Mouse (Mus musculus) kidney, postnatal 0 days (tissue): ENCODE measurements at regions not wholly inside any gene's neighbourhood (a gene's known extent, or its start where the extent isn't known, plus 50 kb on each side); places are given as distances from the start of the nearest gene placed in this dataset.

Source experiments
- ATAC-seq: fragments of 200-750 bp; cut with Nextera tagmentation; replicated peaks from 2 replicates; pipeline ENCODE4 v1.8.0; 2017; ENCODE audit warnings: low read depth, moderate number of reproducible peaks, moderate TSS enrichment, moderate library complexity; ENCODE audit not compliant: low FRiP score
- DNase-seq: peaks from one replicate; pipeline ENCODE4 v3.0.0-alpha.2; 2016; ENCODE audit warnings: low spot score
- H3K27ac ChIP-seq: fragments of 300-500 bp; sonication (generic); 2 replicates; pipeline ENCODE4 v1.5.1; 2014; ENCODE audit warnings: mild to moderate bottlenecking
- H3K27me3 ChIP-seq: fragments of 300-500 bp; sonication (generic); 2 replicates; pipeline ENCODE4 v1.6.1; 2014; ENCODE audit warnings: low read length, mixed read lengths; ENCODE audit not compliant: insufficient read depth
- H3K36me3 ChIP-seq: fragments of 300-500 bp; sonication (generic); 2 replicates; pipeline ENCODE4 v1.6.1; 2014; ENCODE audit warnings: low read length, mixed read lengths; ENCODE audit not compliant: insufficient read depth
- H3K4me1 ChIP-seq: fragments of 300-500 bp; sonication (generic); replicated peaks from 2 replicates; pipeline ENCODE4 v1.6.1; 2014; ENCODE audit warnings: antibody characterized with exemption, low read length, mixed read lengths; ENCODE audit not compliant: insufficient read depth
- H3K4me2 ChIP-seq: fragments of 300-500 bp; sonication (generic); 2 replicates; pipeline ENCODE4 v1.6.1; 2014; ENCODE audit warnings: mild to moderate bottlenecking, low read length, moderate library complexity, mixed read lengths
- H3K4me3 ChIP-seq: fragments of 300-500 bp; sonication (generic); replicated peaks from 2 replicates; pipeline ENCODE4 v1.5.1; 2014; ENCODE audit warnings: low read depth, low read length
- H3K9ac ChIP-seq: fragments of 300-500 bp; sonication (generic); 2 replicates; pipeline ENCODE4 v1.6.1; 2014; ENCODE audit warnings: low read depth, low read length
- H3K9me3 ChIP-seq: fragments of 300-500 bp; sonication (generic); replicated peaks from 2 replicates; pipeline ENCODE4 v1.6.1; 2016; ENCODE audit warnings: low read length, inconsistent platforms, mixed read lengths
- CTCF ChIP-seq: IDR thresholded peaks from 2 replicates; pipeline ENCODE4 v1.5.1; 2016; ENCODE audit warnings: antibody characterized with exemption, low read depth, mild to moderate bottlenecking, moderate library complexity

GRCm38 (mm10) chr17:94808758-94809157 lies 58.9 kb upstream of the Mettl4 start:
- no peak for ATAC-seq
- no peaks in the 10 kb centered on the region for H3K27me3 ChIP-seq

More at GRCm38 (mm10) chr17:94808758-94809157, 58.9 kb upstream of the Mettl4 start:
- DNase-seq: no peak
- Histone ChIP-seq H3K27ac (no peak overlapping the region), H3K4me2 (no peak overlapping the region), H3K9me3 (no peaks in the 10 kb centered on the region), H3K36me3 (no peaks in the 10 kb centered on the region), H3K4me3 (no peak overlapping the region), H3K4me1 (no peaks in the 10 kb centered on the region), H3K9ac (no peak overlapping the region)
- no peak for TF ChIP-seq CTCF
